Mouse (Mus musculus) liver, embryonic 16.5 days (tissue): ENCODE results near the gene Tax1bp1. TPM values are rescaled to one million over a fixed set of nuclear protein-coding genes. Genes with fewer than 3 reads are reported as not detected.

Experiments
- ATAC-seq: fragments of 200-750 bp; cut with Nextera tagmentation; 2 replicates; pipeline ENCODE4 v1.8.0; 2017; ENCODE audit warnings: low read depth, mild to moderate bottlenecking, moderate number of reproducible peaks, moderate library complexity
- H3K27ac ChIP-seq: fragments of 300-500 bp; sonication (generic); 2 replicates; pipeline ENCODE4 v1.5.1; 2014; ENCODE audit warnings: mild to moderate bottlenecking, low read length
- H3K27me3 ChIP-seq: fragments of 300-500 bp; sonication (generic); 2 replicates; pipeline ENCODE4 v1.6.1; 2014; ENCODE audit warnings: low read depth, low read length, mixed read lengths; ENCODE audit not compliant: control insufficient read depth, insufficient read depth
- H3K36me3 ChIP-seq: fragments of 300-500 bp; sonication (generic); 2 replicates; pipeline ENCODE4 v1.6.1; 2014; ENCODE audit warnings: mild to moderate bottlenecking; ENCODE audit not compliant: control insufficient read depth, insufficient read depth
- H3K4me1 ChIP-seq: fragments of 300-500 bp; sonication (generic); 2 replicates; pipeline ENCODE4 v1.6.1; 2014; ENCODE audit warnings: low read depth, low read length, mixed read lengths; ENCODE audit not compliant: control insufficient read depth
- H3K4me2 ChIP-seq: fragments of 300-500 bp; sonication (generic); 2 replicates; pipeline ENCODE4 v1.6.1; 2014; ENCODE audit warnings: low read depth, low read length, mixed read lengths
- H3K4me3 ChIP-seq: fragments of 300-500 bp; sonication (generic); 2 replicates; pipeline ENCODE4 v1.5.1; 2014; ENCODE audit warnings: low read depth, mild to moderate bottlenecking, low read length
- H3K9ac ChIP-seq: fragments of 300-500 bp; sonication (generic); 2 replicates; pipeline ENCODE4 v1.6.1; 2014; ENCODE audit warnings: low read depth, low read length
- H3K9me3 ChIP-seq: fragments of 300-500 bp; sonication (generic); replicated peaks from 2 replicates; pipeline ENCODE4 v1.6.1; 2016; ENCODE audit warnings: low read length; ENCODE audit not compliant: control insufficient read depth
- WGBS: fragments of 180-500 bp; shearing (Covaris S2); extraction: QIAGEN DNeasy Blood & Tissue Kit; methylation state at CpG from one replicate; pipeline ENCODE4 v1.1.7; 2014; ENCODE audit not compliant: insufficient replicate concordance; 5-methylcytosine and 5-hydroxymethylcytosine counted together
- polyA plus RNA-seq: library from polyadenylated mRNA; unstranded; fragments of >200 nt; fragmentation: Nextera tagmentation; extraction: Ambion mirVana; gene quantifications from 2 replicates; pipeline ENCODE4 v1.2.1, GENCODE M21; 2015

Gene Tax1bp1
- polyA plus RNA-seq, 1 experiment from 2014 or later, result 109 TPM

GRCm38 (mm10) chr6:52697964-52698535 lies 15.5 kb upstream of the Tax1bp1 start:
- H3K9ac ChIP-seq, result no peak overlapping the region
- H3K27ac ChIP-seq, result no peak overlapping the region
- no peak overlapping the region for H3K4me2 ChIP-seq
- H3K4me1 ChIP-seq, result no peaks in the 10 kb centered on the region; the same call in none of the 2 replicates
- no peaks in the 10 kb centered on the region for H3K27me3 ChIP-seq
- H3K9me3 ChIP-seq, result no peaks in the 10 kb centered on the region
- 19% methylated on average over 4 of the region's 4 CpGs for WGBS
- no peaks in the 10 kb centered on the region for H3K36me3 ChIP-seq
- no peak overlapping the region for H3K4me3 ChIP-seq
- no peak for ATAC-seq

- ATAC-seq, result no peak
- WGBS, result 58% methylated on average over 1 of the region's 1 CpGs
- no peaks in the 10 kb centered on the region for H3K36me3 ChIP-seq
These were observed 14.5 kb upstream of the Tax1bp1 start for GRCm38 (mm10) chr6:52699050-52699449.

GRCm38 (mm10) chr6:52699899-52700298 lies 13.6 kb upstream of the Tax1bp1 start:
- Histone ChIP-seq H3K4me3 (no peak overlapping the region), H3K9me3 (no peaks in the 10 kb centered on the region), H3K27ac (no peak overlapping the region), H3K4me2 (no peak overlapping the region), H3K36me3 (no peaks in the 10 kb centered on the region), H3K4me1 (no peaks in the 10 kb centered on the region; the same call in none of the 2 replicates), H3K27me3 (no peaks in the 10 kb centered on the region), H3K9ac (no peak overlapping the region)
- 66% methylated on average over 4 of the region's 4 CpGs for WGBS
- peak; percentile 80 for ATAC-seq

More at GRCm38 (mm10) chr6:52699050-52699449, 14.5 kb upstream of the Tax1bp1 start:
- no peak overlapping the region for H3K27ac ChIP-seq
- no peak overlapping the region for H3K4me2 ChIP-seq
- no peaks in the 10 kb centered on the region for H3K27me3 ChIP-seq
- H3K4me3 ChIP-seq, result no peak overlapping the region
- H3K4me1 ChIP-seq, result no peaks in the 10 kb centered on the region; the same call in none of the 2 replicates
- no peaks in the 10 kb centered on the region for H3K9me3 ChIP-seq
- H3K9ac ChIP-seq, result no peak overlapping the region

GRCm38 (mm10) chr6:52703263-52703662 lies 10.3 kb upstream of the Tax1bp1 start:
- Histone ChIP-seq H3K4me1 (no peaks in the 10 kb centered on the region; the same call in none of the 2 replicates), H3K27me3 (no peaks in the 10 kb centered on the region), H3K36me3 (no peaks in the 10 kb centered on the region), H3K4me2 (no peak overlapping the region), H3K4me3 (no peak overlapping the region), H3K27ac (no peak overlapping the region), H3K9me3 (no peaks in the 10 kb centered on the region), H3K9ac (no peak overlapping the region)
- WGBS, result 50% methylated on average over 2 of the region's 2 CpGs
- ATAC-seq, result no peak

- Histone ChIP-seq H3K27ac (no peak overlapping the region), H3K9ac (no peak overlapping the region), H3K4me3 (no peak overlapping the region), H3K4me1 (no peaks in the 10 kb centered on the region), H3K9me3 (no peaks in the 10 kb centered on the region), H3K36me3 (no peaks in the 10 kb centered on the region), H3K4me2 (no peak overlapping the region), H3K27me3 (no peaks in the 10 kb centered on the region)
- ATAC-seq, result peak; percentile 60; the same call in 1 of the 2 replicates
These were observed 8.2 kb upstream of the Tax1bp1 start for GRCm38 (mm10) chr6:52705280-52705679.

GRCm38 (mm10) chr6:52707815-52708214 lies 5.7 kb upstream of the Tax1bp1 start:
- Histone ChIP-seq H3K36me3 (no peaks in the 10 kb centered on the region), H3K4me3 (no peak overlapping the region), H3K27ac (no peak overlapping the region), H3K9me3 (no peaks in the 10 kb centered on the region), H3K27me3 (no peaks in the 10 kb centered on the region), H3K9ac (no peak overlapping the region), H3K4me1 (peaks cover 11% of the 10 kb centered on the region), H3K4me2 (no peak overlapping the region)
- WGBS, result 74% methylated on average over 5 of the region's 5 CpGs
- ATAC-seq, result no peak

GRCm38 (mm10) chr6:52712563-52712962 lies 966 bp upstream of the Tax1bp1 start:
- Histone ChIP-seq H3K9ac (peak overlapping the region; percentile 32), H3K4me2 (peak overlapping the region; percentile 76)
- ATAC-seq, result no peak

GRCm38 (mm10) chr6:52713897-52714509 lies 474 bp downstream of the Tax1bp1 start:
- Histone ChIP-seq H3K27ac (peak overlapping the region; percentile 93), H3K4me2 (peak overlapping the region; percentile 71), H3K27me3 (no peaks in the 10 kb centered on the region), H3K4me3 (peak overlapping the region; percentile 71), H3K36me3 (no peaks in the 10 kb centered on the region), H3K9ac (peak overlapping the region; percentile 78), H3K9me3 (no peaks in the 10 kb centered on the region), H3K4me1 (peaks cover 20% of the 10 kb centered on the region)
- peak; percentile 77 for ATAC-seq
- WGBS, result under 1% methylated on average over 51 of the region's 52 CpGs

More at GRCm38 (mm10) chr6:52712563-52712962, 966 bp upstream of the Tax1bp1 start:
- no peaks in the 10 kb centered on the region for H3K27me3 ChIP-seq
- H3K36me3 ChIP-seq, result no peaks in the 10 kb centered on the region
- no peak overlapping the region for H3K4me3 ChIP-seq
- 23% methylated on average over 2 of the region's 2 CpGs for WGBS
- H3K27ac ChIP-seq, result peak overlapping the region; percentile 51
- no peaks in the 10 kb centered on the region for H3K9me3 ChIP-seq
- peaks cover 17% of the 10 kb centered on the region for H3K4me1 ChIP-seq

GRCm38 (mm10) chr6:52717493-52718192 lies 4.1 kb downstream of the Tax1bp1 start:
- Histone ChIP-seq H3K4me3 (no peak overlapping the region), H3K27ac (no peak overlapping the region), H3K9ac (no peak overlapping the region), H3K4me1 (peaks cover 10% of the 10 kb centered on the region), H3K4me2 (no peak overlapping the region), H3K9me3 (no peaks in the 10 kb centered on the region), H3K36me3 (no peaks in the 10 kb centered on the region), H3K27me3 (no peaks in the 10 kb centered on the region)
- ATAC-seq, result no peak
- WGBS, result 66% methylated on average over 5 of the region's 5 CpGs
